Mouse (Mus musculus) cortical plate, adult 2 months (tissue): ENCODE results near the gene Dapk3. TPM values are rescaled to one million over a fixed set of nuclear protein-coding genes. Genes with fewer than 3 reads are reported as not detected.
A peak's percentile ranks its signal among the peaks of the same experiment; 100 is the strongest.
"Not testable (repeated sequence)": the region's sequence is repeated elsewhere in the genome, so short reads cannot be mapped to it uniquely, and the experiment has no call there.

Experiments
- H3K27ac ChIP-seq: fragments of 200-500 bp; 2 replicates; pipeline ENCODE4 v1.5.1; 2012; ENCODE audit warnings: low read length, control low read depth, inconsistent platforms; ENCODE audit not compliant: insufficient read depth
- H3K4me1 ChIP-seq: fragments of 200-500 bp; 2 replicates; pipeline ENCODE4 v1.6.1; 2011; ENCODE audit warnings: low read length; ENCODE audit not compliant: control insufficient read depth, insufficient read depth
- H3K4me3 ChIP-seq: fragments of 200-500 bp; 2 replicates; pipeline ENCODE4 v1.5.1; 2011; ENCODE audit warnings: mild to moderate bottlenecking, low read length, control low read depth; ENCODE audit not compliant: insufficient read depth
- CTCF ChIP-seq: fragments of 200-500 bp; IDR thresholded peaks from 2 replicates; pipeline ENCODE4 v1.5.1; 2011; ENCODE audit warnings: mild to moderate bottlenecking, control low read depth, low read length; ENCODE audit not compliant: insufficient read depth; ENCODE audit errors: extremely low read depth
- POLR2A ChIP-seq: fragments of 200-500 bp; IDR thresholded peaks from 2 replicates; pipeline ENCODE4 v1.6.1; 2011; ENCODE audit warnings: mild to moderate bottlenecking, low read length, control low read depth; ENCODE audit not compliant: insufficient read depth; ENCODE audit errors: extremely low read depth
- polyA plus RNA-seq: library from polyadenylated mRNA; depleted of rRNA; stranded (reverse); fragments of >200 nt; gene quantifications from 2 replicates; pipeline ENCODE4 v1.2.3, GENCODE M21; 2012

Dapk3 gene
- polyA plus RNA-seq, 1 experiment = 71.2 TPM

DNA sequence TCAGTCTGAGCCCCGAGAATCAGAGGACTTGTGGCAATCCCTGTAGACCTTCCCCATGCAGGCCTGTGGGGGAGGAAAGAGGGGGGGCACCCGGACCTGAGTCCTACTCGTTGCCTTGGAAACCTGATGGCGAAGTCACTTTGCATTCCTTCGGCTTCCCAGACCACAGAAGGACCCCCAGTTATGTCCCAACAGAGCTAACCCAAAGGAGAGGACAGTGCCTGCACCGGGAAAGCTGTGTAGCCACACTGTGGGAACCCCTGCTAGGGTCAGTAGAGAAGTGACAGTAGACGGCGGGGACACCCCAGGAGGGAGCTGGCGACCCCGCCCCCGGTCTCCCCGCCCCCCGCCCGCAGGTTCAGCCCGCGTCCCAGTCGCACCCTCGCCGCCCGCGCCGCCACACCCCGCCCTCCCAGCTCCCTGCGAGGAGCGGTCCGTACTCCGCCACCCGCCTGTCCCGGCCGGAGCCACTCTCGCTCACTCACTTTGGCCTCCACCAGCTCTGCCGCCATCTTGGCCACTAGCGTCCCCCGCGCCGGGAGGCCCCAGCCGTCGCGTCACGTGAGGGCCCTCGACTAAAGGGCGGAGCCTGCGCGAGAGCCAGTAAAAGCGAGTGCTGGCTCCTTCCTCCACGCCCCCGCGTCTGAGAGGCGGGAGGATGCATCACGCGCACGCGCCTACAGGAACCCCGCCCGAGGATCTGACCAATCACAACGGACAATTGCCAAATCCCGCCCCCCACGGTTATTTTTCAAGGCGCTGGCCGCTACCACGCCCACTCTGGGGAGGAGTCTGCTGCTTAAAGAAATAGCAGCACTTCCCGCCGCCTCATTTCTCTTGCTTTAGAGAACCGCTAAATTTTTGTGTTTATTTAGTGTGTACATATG lies 15.4 kb upstream of the Dapk3 start, which contains the start of gene Pias4:
TSS of gene Pias4 (minus strand) at position 724 of the 887 bp plus-strand sequence.
- H3K4me3 ChIP-seq = peak within 1 kb of the TSS; percentile 74
- peak; percentile 75; the same call in 1 of the 2 replicates for TF ChIP-seq POLR2A
- no peak for TF ChIP-seq CTCF
- peak within 1 kb of the TSS; percentile 9; the same call in 1 of the 2 replicates for H3K27ac ChIP-seq
- peaks cover 3% of the 10 kb centered on the region; the same call in 1 of the 2 replicates for H3K4me1 ChIP-seq

DNA sequence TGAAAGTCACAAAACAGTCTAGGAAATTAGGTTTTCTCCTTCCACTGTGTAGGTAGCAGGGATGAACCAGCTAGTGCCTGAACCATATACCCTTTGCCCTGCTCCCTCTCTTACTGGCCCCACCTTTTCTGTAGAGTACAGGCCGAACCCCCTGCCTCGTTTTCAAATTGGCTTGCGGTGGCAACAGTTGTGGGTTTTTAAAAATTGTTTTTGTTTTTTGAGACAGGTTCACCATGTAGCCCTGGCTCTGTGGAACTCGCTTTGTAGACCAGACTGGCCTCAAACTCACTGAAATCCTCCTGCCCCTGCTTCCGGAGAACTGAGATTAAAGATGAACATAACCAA lies 14.7 kb upstream of the Dapk3 start:
- H3K4me1 ChIP-seq = peaks cover 5% of the 10 kb centered on the region
- TF ChIP-seq POLR2A = no peak
- TF ChIP-seq CTCF = no peak
- peak overlapping the region; percentile 13; the same call in 1 of the 2 replicates for H3K4me3 ChIP-seq
- peak overlapping the region; percentile 9; the same call in 1 of the 2 replicates for H3K27ac ChIP-seq

DNA sequence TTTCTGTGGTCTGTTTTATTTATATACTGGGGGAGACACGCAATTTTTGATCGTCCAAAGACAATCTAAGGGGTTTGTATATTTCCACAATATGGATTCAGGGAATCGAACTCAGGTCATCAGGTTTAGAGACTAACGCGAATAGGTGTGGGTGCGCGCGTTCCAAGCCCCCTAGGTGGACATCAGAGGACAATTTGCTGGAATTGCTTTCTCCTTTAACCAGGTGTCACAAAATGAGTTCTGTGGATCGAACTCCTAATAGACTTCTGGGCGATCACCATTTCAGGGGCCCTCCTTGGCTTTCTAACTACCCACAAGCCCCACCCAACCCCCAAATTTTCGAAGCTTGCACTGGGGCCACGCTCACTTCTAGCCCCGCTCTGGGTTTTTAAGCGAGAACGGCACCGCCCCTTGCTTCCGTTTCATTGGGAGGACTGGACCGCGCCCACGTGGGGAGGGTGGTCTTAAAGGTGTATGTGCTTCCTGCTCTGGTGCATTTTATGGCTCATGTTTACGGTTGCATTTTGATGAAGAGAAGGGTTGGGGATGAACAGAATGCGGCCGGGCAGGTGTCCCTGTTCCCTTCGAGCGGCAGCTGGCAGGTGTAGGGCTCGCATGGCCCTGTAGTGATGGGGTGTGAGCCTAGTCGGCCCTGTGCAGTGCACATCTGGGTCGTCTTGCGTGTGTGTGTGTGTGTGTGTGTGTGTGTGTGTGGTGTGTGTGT lies 14.1 kb upstream of the Dapk3 start:
- Histone ChIP-seq H3K4me1 (peaks cover 5% of the 10 kb centered on the region), H3K4me3 (peak overlapping the region; percentile 47), H3K27ac (peak overlapping the region; percentile 36)

DNA sequence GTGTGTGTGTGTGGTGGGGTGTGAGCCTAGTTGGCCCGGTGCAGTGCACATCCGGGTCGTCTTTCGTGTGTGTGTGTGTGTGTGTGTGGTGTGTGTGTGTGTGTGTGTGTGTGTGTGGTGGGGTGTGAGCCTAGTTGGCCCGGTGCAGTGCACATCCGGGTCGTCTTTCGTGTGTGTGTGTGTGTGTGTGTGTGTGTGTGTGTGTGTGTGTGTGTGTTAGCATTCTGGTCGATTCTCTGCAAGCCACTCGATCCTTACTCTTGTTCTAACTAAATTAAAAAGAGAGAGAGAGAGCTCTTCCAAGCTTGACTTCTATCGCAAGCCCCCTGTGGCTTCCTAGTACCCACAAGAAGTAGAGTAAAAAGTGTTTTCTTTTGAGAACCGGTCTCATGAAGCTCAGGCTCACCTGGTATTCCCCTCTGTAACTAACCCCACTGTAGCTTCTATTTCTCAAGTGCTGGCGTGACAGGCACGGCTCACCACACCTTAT lies 13.3 kb upstream of the Dapk3 start:
- not testable (repeated sequence) for H3K4me1 ChIP-seq, H3K27ac ChIP-seq
- peak overlapping the region; percentile 47; the same call in 1 of the 2 replicates for H3K4me3 ChIP-seq

More for the DNA sequence above, 14.1 kb upstream of the Dapk3 start:
- no peak for TF ChIP-seq CTCF
- TF ChIP-seq POLR2A = 0 out of 2 replicates have a peak, but pooled peaks have one; percentile 44

DNA sequence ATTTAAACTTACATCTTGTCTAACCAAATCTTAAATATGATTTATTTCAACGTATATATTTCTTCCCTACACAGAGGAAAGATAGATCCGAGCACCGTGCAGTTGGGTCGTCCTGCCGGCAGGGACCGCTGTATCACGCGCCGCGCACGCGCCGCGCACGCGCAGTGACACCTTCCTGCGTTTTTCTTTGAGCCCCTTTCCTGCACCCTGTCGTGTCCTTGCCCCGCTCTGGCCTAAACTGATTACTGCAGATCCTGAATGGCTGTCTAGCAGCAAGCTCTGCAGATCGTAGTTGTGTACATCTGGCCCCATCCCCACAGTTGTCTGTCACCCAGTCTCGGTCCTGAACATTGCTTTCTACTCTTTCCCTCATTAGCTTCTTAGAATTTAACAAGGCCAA lies 9.7 kb upstream of the Dapk3 start:
- TF ChIP-seq CTCF (peak; percentile 74), POLR2A (peak; percentile 86; the same call in 1 of the 2 replicates)
- Histone ChIP-seq H3K4me3 (peak overlapping the region; percentile 35), H3K27ac (peak overlapping the region; percentile 94), H3K4me1 (peaks cover 6% of the 10 kb centered on the region)

DNA sequence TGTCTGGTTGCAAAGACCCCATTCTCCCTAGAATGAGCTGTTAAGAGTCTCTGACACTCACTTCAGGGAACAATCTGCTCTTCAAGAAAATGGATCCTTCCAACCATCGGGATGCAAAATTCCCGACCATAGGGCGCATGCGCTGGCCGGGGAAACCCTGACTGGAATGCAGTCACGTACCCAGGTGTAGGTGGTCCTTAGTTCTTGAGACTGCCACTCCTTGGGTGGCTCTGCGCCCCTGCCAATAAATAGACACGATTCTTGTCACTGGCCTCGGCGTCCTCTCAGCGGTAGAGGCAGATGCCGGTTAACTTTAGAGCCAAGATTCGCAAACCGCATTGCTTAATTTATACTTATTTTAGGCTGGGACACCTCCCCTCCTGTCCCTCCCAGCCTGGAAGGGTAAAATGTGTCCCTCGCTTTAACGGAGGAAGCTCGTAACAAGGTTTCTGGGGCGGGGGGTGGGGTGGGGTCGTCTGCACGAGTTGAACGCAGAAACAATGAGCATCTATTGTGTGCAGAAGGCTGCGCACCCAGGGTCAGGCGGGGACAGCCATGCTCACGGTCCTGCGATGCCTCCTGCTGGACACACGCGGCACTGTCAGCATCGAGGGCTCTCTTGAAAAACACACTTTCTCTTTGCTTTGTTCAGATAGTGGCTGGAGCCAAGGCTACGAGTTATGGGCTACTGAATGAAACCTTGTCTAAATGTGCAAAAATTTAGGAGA lies 8.0 kb upstream of the Dapk3 start:
- Histone ChIP-seq H3K4me1 (peaks cover 6% of the 10 kb centered on the region), H3K27ac (peak overlapping the region; percentile 94; the same call in 1 of the 2 replicates), H3K4me3 (peak overlapping the region; percentile 24)
- peak; percentile 93 for TF ChIP-seq CTCF
- peak; percentile 52; the same call in 1 of the 2 replicates for TF ChIP-seq POLR2A

DNA sequence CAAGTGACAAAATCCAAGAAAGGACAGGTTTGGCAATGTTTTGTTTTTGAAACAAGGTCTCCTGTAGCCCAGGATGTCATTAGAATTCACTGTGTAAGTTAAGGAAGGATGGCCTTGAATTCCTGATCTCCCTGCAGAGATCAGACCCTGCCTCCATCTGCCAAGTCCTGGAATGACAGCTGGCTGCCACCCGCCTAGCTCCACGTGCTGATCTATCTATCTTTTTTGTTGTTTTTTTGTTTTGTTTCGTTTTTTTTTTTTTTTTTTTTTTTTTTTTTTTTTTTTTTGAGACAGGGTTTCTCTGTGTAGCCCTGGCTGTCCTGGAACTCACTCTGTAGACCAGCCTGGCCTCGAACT lies 7.5 kb upstream of the Dapk3 start:
- H3K4me3 ChIP-seq = peak overlapping the region; percentile 24; the same call in 1 of the 2 replicates
- H3K27ac ChIP-seq, H3K4me1 ChIP-seq: not testable (repeated sequence)

DNA sequence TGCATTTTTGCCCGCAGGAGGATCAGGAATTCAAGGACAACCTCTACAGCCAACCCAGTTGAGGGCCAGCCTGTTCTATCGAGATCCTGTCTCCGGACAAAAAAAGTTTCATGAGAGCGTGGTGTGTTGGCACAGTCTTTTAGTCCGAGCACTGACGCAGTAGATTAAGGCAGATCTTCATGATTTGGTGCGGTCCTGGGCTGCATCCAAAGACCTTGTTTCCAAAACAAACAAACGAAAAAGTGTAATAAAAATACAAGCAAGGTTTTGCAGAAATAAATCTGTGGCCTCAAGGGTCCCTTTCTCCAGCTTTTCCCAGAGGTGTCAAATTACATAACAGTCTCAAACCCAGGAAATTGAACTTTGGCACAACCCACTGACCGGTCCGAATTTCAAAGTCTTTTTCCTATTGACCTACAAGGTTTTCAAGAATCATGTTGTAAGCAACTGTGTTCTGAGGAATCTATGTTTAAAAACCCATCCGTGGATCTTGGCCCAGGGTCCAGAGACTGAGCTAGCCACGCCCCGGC lies 6.8 kb upstream of the Dapk3 start:
- H3K4me1 ChIP-seq = peaks cover 6% of the 10 kb centered on the region
- TF ChIP-seq POLR2A = no peak
- TF ChIP-seq CTCF = no peak
- H3K27ac ChIP-seq = peak overlapping the region; percentile 84
- H3K4me3 ChIP-seq = peak overlapping the region; percentile 70
